Mouse (Mus musculus) lung, postnatal 14 days (tissue): ENCODE measurements around the gene Pan2.
"Not testable (repeated sequence)": the region's sequence is repeated elsewhere in the genome, so short reads cannot be mapped to it uniquely, and the experiment has no call there.

ENCODE experiments used
- DNase-seq: peaks from one replicate; pipeline ENCODE4 v3.0.0; 2021

Gene Pan2

DNA sequence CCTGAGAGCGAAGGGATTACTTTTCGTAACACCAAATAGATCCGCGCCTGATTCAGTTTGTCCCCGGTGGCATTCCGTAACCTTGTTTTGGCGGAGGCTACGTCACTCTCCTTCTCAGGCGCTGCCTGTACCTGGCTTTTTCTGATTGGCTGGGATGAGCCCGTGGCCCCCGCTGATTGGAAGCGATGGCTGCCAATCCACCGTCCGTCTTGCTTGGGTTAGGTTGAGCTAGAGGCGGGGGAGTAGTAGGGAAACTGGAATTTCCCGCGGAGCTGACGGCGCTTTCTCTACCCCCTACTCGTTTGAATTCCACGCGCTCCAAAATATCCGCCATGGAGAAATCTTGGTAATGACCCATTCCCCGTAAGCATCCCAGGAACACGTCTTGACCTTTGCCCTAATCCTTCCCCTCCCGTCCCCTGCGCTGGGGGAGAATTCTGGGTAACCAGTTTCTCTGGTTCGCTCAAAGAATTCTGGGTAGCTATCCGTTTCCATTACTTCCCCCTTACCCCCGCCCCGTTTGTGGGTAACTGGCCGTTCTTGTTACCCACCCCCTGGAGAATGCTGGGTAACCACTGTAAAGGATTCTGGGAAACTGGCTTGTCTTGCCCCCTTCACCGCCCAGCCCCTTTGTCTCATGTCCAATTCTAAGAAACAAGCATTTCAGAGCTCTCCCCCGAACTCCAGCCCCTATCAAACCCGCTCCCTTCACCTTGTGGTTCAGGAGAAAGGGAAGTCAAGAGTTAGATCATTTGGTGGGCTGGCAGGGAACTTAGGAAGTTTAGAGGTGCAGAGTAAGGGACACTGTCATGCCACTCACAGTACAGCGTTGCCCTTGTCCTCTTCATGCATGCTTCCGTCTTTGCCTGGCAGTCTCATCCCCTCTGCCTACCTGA lies at the start of gene Pan2:
Pan2 (plus strand) TSS at position 210 of the 896 bp plus-strand sequence.
- peak; percentile 99 for DNase-seq

GRCm38 (mm10) chr10:128253677-128254255 lies 49.4 kb upstream of the Pan2 start, which contains the start of gene Apon:
Apon (plus strand) TSS chr10:128254096.
- DNase-seq = no peak

DNA sequence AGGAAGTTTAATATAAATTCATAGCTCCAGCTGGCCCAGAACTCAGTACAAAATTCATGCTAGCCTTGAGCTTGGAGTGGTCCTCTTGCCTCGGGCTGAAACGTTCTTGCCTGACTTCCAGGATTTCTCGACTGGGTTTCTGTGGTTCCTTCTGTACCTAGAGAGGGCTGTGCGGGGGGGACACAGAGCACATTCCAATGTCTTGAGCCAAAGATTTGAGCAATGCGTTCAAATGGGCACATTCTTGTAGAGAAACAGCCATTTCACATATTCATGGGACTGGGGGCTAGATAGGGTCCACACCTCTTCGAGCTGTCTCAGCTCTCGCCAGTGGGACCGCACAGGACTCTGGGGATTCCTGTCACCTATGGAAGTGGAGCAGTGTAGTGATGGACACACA lies 47.2 kb upstream of the Pan2 start:
- DNase-seq = no peak

DNA sequence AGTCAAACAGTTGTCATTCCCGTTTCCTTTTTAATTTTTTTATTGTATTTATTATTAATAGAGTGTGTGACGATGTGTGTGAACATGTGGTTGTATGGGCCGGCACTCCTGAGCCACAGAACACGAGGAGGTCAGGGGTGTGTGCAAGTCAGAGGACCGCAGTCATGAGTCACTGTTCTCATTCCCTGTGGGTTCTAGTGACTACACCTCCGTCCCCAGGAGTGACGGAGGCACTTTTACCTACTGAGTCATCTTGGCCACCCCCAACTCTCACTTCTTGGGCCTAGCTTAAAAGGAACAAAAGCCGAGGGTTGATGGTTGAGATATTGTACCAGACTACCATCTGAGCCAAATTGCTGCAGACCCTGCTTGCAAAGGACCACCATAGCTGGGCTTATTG lies 46.8 kb upstream of the Pan2 start:
- DNase-seq = no peak

DNA sequence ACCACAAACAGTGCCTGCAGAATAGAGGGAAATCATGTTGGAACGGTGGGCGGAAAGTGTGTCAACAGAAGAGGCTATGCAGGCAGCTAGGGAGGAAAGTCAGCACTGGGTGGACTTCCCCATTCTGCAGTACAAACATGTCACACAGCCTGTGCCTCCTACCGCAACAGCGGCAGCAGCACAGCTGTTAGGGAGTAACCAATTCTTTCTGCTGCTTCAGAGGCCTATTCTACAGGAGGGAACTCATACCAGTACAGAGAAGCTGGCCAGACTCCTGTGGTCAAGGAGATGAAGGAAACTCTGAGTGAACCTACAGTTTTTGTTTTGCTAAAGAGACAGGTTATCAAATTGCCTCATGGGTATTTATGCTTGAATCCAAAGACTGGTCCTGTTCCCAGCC lies 44.2 kb upstream of the Pan2 start:
- no peak for DNase-seq

GRCm38 (mm10) chr10:128259946-128260345 lies 43.2 kb upstream of the Pan2 start:
- no peak for DNase-seq

- not testable (repeated sequence) for DNase-seq
Observed at GRCm38 (mm10) chr10:128260376-128260775, 42.8 kb upstream of the Pan2 start.

GRCm38 (mm10) chr10:128262300-128262699 lies 40.8 kb upstream of the Pan2 start:
- no peak for DNase-seq

- DNase-seq = no peak
Observed at GRCm38 (mm10) chr10:128263393-128264310, 39.5 kb upstream of the Pan2 start.

DNA sequence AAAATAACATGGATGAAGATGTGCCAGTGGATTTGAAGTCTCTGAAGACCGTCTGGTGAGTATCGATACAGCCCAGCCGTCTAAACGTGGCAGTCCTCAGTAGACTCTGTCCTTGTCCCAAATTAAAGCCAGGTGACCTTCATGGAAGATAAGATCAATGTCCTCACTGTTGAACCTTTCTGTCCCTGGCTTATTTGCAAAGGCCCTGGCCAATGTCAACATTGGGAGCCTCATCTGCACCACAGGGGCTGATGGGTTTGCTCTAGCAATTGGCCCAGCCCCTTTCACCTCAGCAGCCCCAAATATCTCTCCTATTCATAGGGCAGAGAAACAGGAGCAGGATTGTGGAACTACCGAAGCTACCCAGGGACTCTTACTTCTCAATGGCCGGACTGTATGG lies 34.8 kb upstream of the Pan2 start, which contains the start of gene Apof:
Apof (plus strand) TSS at position 301 of the 400 bp plus-strand sequence.
- no peak for DNase-seq

- no peak for DNase-seq
Observed at GRCm38 (mm10) chr10:128269206-128269910, 33.8 kb upstream of the Pan2 start.

DNA sequence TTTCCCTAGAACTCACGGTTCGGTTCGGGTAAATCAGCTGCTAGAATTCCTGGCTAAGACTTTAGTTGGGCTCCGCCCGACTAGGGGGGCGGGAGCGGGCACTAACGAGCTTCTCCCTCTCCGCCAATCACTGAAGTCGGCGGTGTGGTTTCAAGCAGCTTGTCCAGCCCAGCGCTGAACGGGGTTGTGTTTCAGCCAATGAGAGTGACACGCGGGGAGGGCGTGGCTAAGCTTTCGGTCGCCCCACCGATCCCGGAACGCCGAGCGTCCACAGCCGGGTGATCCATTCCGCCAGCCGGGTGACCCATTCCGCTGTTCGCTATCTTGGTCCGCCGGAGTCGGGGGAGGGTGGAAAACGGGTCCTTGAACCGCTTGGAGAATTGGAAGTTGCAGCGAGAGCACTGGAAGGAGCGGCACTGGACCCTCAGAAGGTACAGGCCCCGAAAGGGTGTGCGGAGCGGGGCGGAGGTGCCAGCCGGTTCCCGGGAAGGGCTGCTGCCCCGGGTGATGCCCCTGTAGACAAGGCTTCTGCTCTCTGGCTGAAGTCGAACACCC lies 32.8 kb upstream of the Pan2 start, which contains the start of gene Stat2:
Stat2 (plus strand) TSS at position 273 of the 555 bp plus-strand sequence.
- DNase-seq = peak; percentile 97

DNA sequence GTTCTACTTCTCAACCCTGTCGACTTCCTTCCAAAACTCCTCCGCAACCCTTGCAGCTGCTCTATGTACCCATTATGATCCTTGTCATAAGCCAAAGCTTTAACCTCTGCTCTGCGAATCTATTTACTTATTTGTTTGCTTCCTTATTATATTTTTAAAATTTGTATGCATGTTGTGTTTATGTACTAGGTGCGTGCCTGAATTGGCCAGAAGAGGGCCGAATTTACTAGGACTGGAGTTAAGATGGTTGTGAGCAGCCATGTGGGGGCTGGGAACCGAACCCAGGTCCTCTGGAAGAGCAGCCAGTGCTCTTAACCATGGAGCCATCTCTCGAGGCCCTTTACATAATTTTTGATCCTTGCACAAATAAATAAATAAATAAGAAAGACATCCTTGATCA lies 32.3 kb upstream of the Pan2 start:
- DNase-seq = no peak

DNA sequence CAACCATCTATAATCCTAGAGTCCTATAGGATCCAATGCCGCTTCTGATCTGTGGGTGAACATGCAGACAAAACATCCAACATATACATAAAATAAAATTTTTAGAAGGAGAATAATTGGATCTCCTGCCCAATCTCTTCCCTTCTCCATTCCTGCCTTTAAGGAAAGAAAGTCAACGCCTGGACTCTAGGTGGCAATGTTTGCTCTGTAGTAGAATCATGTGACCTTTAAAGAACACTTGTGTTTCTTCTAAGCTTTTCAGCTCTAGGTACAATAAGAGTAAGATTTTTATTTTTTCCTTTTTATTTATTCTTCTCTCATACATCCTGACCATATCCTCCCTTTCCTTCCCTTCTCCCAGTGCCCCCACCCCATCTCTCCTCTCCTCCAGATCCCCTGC lies 31.3 kb upstream of the Pan2 start:
- DNase-seq = no peak

- not testable (repeated sequence) for DNase-seq
Observed at GRCm38 (mm10) chr10:128272819-128273439, 30.2 kb upstream of the Pan2 start.

DNA sequence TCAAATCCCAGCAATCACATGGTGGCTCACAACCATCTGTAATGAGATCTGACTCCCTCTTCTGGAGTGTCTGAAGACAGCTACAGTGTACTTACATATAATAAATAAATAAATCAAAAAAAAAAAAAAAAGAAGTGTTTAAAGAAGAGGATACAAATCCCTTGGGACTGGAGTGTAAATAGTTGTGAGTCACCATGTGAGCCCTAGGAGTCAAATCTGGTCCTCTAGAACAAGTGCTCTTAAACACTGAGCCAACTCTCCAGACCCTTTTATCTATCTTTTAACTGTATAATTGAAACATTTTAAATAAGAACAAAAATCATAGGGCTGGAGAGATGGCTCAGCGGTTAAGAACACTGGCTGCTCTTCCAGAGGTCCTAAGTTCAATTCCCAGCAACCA lies 27.8 kb upstream of the Pan2 start:
- not testable (repeated sequence) for DNase-seq

DNA sequence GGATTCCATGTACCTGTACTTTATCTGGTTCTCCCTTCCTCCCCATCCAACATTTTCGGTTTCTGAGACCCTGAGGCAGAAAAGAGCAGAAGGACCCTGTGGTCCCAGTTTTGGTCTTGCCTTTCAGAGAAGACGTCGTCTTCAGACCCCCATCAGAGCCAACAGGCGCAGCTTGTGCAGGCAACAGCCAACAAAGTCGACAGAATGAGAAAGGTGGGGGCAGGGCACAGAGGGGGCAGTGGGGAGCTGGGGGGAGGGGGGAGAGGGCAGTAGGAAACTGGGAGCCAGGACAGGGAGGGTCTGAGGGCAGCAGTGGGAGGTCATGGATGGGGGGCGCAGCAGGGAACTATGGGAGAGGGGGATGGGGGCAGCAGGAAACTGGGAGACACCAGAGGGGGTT lies 25.0 kb upstream of the Pan2 start:
- no peak for DNase-seq

GRCm38 (mm10) chr10:128280943-128281342 lies 22.2 kb upstream of the Pan2 start:
- no peak for DNase-seq

DNA sequence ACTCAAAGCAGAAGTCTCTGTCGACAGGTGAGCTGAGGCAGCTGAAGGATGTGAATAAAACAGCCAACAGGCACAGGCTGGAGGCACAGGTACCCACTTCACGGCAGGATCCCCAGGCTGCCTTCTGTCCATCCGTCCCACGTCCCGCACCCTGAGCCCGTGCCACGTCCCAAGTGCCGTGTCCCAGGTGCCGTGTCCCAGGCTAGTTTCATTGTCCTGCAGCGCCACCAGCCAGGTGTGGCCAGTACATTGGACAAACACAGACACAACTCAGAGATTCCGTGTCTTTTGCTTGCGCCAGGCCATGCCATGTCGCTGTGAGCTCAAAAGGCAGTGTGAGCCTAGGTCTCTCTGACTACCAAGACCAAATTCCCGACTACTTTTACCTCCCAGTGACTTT lies 21.5 kb upstream of the Pan2 start:
- DNase-seq = no peak

- no peak for DNase-seq
Observed at GRCm38 (mm10) chr10:128282886-128283450, 20.2 kb upstream of the Pan2 start.
